Mouse (Mus musculus) embryonic stem cell, embryonic (primary cell): ENCODE measurements around the gene Ola1.

Experiments
- CTCF ChIA-PET, 4 experiments: fragments of 300-600 bp in 2 of 4; fragments of 350-600 bp in 2 of 4; sonication (Branson Sonifier 250); formaldehyde crosslinking; loops; one replicate each; lab custom pipeline; 2022; ENCODE audit warnings: inconsistent platforms in 2 of 4; lab: Charles Lee
- POLR2A ChIA-PET, 4 experiments: fragments of 300-600 bp in 2 of 4; fragments of 350-600 bp in 2 of 4; sonication (Branson Sonifier 250); formaldehyde crosslinking; loops; one replicate each; lab custom pipeline; 2022; ENCODE audit warnings: antibody characterized with exemption in 4 of 4, inconsistent platforms in 1 of 4; lab: Charles Lee

The Ola1 gene

GRCm38 (mm10) chr2:73085669-73086304, 132.9 kb downstream of the Ola1 start:
- ChIA-PET CTCF (interaction anchor here in 2 of 4 experiments (0.6 to 1.4 kb wide), 2 partner anchors 20 to 192 kb away, joined by 4 to 6 read pairs; no protein-coding TSS in a partner anchor), POLR2A (interaction anchor here in 2 of 4 experiments (1.1 to 1.6 kb wide), 4 partner anchors 12 to 106 kb away, joined by 3 to 4 read pairs (median 3); partner anchors contain the start of gene Sp3 (in 2 of the 2))

DNA sequence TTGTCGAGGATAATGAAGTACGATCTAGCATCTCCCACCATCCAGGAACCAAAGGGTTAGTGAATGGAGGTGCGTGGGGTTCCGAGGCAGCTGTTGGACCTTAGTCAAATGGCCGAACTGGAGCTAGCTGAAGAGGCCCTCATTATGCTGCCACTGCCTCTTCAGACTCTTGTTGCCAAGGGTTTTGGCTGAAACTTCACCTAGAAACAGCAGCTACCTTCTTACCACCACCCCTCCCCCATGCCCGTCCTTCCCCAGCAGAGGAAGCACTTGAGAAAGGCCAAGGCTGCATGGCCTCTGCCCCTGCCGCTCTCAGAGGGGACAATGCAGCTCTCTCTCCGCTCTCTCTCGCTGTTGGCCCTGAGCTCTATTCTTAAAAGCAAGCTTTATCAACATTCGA, 136.2 kb downstream of the Ola1 start:
- CTCF ChIA-PET, result interaction anchor here in 3 of 4 experiments (0.5 to 1.3 kb wide), 5 partner anchors 193 to 410 kb away, joined by 3 to 9 read pairs (median 5); no protein-coding TSS in a partner anchor
- POLR2A ChIA-PET, result interaction anchor here (0.6 to 1.6 kb wide), 17 partner anchors 10 to 1041 kb away, joined by 3 to 7 read pairs (median 3); partner anchors contain the start of genes Ola1 (in 1 of the 4) and Sp3 (in 1 of the 4)

- POLR2A ChIA-PET, result interaction anchor here in 3 of 4 experiments (0.6 to 1.6 kb wide), 16 partner anchors 9 to 1042 kb away, joined by 3 to 7 read pairs (median 3); partner anchors contain the start of genes Ola1 (in 1 of the 3) and Sp3 (in 1 of the 3)
These were observed 136.9 kb downstream of the Ola1 start for GRCm38 (mm10) chr2:73081861-73082260.

DNA sequence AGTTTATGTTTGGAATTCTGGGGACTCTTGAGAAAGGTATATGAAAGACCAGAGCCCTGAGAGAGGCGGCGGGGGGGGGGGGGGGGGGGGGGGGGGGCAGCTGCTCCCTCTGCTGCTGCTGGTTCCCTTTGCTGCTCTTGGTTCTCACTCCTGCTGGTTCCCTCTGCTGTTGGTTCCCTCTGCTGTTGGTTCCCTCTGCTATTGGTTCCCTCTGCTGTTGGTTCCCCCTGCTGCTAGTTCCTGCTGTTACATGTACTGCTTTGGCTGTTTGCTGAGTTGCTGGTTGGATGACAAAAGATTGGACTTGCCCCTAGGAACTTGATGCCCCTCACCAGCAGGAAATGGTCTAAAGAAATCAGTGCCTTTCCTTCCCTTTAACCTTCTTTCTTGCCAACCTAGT, 138.6 kb downstream of the Ola1 start:
- CTCF ChIA-PET, result interaction anchor here in 1 of 4 experiments (0.6 to 0.7 kb wide), 2 partner anchors 40 to 274 kb away, joined by 3 read pairs; no protein-coding TSS in a partner anchor

More at GRCm38 (mm10) chr2:73081861-73082260, 136.9 kb downstream of the Ola1 start:
- CTCF ChIA-PET, result interaction anchor here in 3 of 4 experiments (0.7 to 1.3 kb wide), 3 partner anchors 197 to 410 kb away, joined by 3 to 9 read pairs (median 5); no protein-coding TSS in a partner anchor

GRCm38 (mm10) chr2:73079311-73079710, 139.4 kb downstream of the Ola1 start:
- POLR2A ChIA-PET, result interaction anchor here in 2 of 4 experiments (0.6 to 0.8 kb wide), 4 partner anchors 87 to 665 kb away, joined by 3 read pairs; no protein-coding TSS in a partner anchor

More for the DNA sequence above, 138.6 kb downstream of the Ola1 start:
- POLR2A ChIA-PET, result interaction anchor here in 3 of 4 experiments (0.8 kb wide), 3 partner anchors 86 to 101 kb away, joined by 3 read pairs; partner anchors contain the start of gene Sp3 (in 1 of the 3)

GRCm38 (mm10) chr2:73073811-73074472, 144.8 kb downstream of the Ola1 start:
- POLR2A ChIA-PET, result interaction anchor here in 2 of 4 experiments (0.6 to 1.5 kb wide), 4 partner anchors 11 to 118 kb away, joined by 3 to 4 read pairs (median 4); no protein-coding TSS in a partner anchor
- CTCF ChIA-PET, result no interaction called here

More at GRCm38 (mm10) chr2:73079311-73079710, 139.4 kb downstream of the Ola1 start:
- CTCF ChIA-PET, result no interaction called here

- CTCF ChIA-PET, result interaction anchor here in 1 of 4 experiments (0.8 kb wide), 1 partner anchor 207 kb away, joined by 3 read pairs; no protein-coding TSS in a partner anchor
- POLR2A ChIA-PET, result no interaction called here
These were observed 147.5 kb downstream of the Ola1 start for GRCm38 (mm10) chr2:73071201-73071600.

DNA sequence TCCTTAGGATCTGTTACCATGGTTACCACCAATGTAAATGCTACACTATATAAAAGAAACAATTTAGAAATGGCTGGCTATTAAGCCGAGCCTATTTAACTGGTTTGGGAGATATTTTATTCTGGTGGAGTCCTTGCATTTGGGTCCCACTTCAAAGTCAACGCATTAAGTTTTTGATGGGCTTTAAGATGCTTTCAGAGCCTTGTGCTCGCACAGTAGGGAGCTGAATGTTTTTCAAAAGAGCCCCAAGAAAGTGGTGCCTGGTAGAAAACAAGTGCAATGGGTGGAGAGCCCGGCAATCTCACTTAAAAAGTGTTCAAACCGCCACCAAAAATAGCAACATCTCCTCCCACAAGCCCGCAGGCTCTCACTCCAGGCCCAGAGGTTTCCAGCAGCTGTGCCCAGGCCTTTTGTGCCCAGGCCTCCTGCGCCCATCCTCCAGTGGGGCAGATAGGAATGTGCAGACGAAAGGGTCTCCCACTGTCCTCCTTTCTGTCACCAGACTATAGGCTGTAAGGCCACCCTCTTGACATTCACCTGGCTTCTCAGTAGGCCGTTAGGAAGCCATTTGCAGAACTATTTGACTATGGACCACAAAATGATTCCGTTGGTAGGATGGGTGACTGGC, 148.2 kb downstream of the Ola1 start:
- ChIA-PET POLR2A (interaction anchor here in 1 of 4 experiments (0.7 to 1.0 kb wide), 3 partner anchors 11 to 90 kb away, joined by 3 to 4 read pairs (median 3); partner anchors contain the start of gene Sp3), CTCF (interaction anchor here in 3 of 4 experiments (0.6 to 0.8 kb wide), 3 partner anchors 150 to 939 kb away, joined by 3 to 9 read pairs (median 4); no protein-coding TSS in a partner anchor)

DNA sequence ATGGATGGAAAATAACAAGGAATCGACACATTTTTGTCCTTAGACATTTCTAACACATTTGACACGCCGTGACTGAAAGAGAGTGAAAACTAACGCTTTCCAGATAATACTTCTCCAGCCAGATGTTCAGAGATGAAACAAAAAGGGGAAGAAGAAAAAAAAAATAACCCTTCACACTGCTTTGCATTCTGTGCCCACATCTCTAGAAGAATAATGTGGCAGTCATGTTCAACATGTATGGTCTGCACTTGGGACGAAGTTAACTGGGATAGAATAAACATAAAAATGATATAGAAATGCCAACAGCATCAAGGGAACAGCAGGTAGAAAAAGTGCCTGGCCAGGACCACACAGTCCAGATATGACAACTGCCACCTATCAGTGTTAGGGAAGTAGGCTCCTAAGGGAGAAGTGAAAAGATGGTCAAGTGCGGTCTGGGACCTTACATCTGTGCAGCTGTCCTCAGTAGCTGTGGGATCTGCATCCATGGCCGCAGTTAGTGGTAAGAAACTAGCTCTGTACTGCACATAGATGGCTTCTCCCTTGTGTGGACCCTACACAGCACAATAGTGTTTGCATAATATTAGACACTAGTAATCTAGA, 149.4 kb downstream of the Ola1 start:
- POLR2A ChIA-PET, result interaction anchor here in 1 of 4 experiments (0.9 kb wide), 1 partner anchor 25 kb away, joined by 3 read pairs; no protein-coding TSS in a partner anchor

GRCm38 (mm10) chr2:73066307-73067167, 152.2 kb downstream of the Ola1 start:
- ChIA-PET CTCF (interaction anchor here in 1 of 4 experiments (0.6 to 1.5 kb wide), 2 partner anchors 69 to 212 kb away, joined by 3 to 5 read pairs; no protein-coding TSS in a partner anchor), POLR2A (no interaction called here)

More for the DNA sequence above, 149.4 kb downstream of the Ola1 start:
- CTCF ChIA-PET, result no interaction called here

DNA sequence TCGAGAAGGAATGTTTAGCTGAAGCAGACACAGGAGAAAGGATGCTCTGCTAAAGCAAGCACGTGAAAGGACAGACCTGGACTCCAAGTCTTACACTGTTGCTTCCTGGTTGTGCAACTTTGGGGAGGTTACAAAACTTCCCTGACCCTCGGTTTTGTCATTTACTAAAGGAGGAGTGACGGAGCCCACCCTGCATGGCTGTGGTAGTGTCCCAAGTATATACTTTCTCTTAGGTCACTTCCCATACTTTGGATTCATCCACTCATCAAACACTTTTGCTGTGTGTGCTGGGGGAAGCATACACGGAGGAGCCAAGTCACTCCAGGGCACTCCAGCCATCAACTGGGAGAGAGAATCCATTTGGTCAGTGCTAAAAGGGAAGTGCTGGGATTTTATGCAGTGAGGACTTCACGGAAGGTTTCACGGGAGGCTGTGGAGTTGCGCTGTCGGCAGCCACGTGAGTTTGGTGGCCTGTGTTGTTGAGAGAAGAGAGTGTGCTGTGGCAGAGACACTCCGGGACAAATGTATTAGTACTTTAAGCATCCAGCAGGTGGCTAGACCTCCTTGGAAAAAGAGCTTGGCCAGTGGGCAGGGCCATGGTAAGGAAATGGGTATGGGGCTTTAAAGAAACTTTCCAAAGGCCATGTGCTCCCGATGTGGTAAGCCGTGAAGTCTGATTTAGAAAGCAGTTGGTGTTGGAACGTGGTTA, 154.7 kb downstream of the Ola1 start:
- ChIA-PET CTCF (interaction anchor here (0.5 to 2.1 kb wide), 6 partner anchors 17 to 216 kb away, joined by 4 to 8 read pairs (median 4); no protein-coding TSS in a partner anchor), POLR2A (interaction anchor here in 3 of 4 experiments (0.5 to 2.4 kb wide), 8 partner anchors 18 to 215 kb away, joined by 3 to 9 read pairs (median 3); partner anchors contain the start of genes Sp3 (in 2 of the 3) and Gm11084 (in 1 of the 3))

- ChIA-PET CTCF (interaction anchor here in 1 of 4 experiments (0.9 kb wide), 1 partner anchor 1461 kb away, joined by 6 read pairs; no protein-coding TSS in a partner anchor), POLR2A (interaction anchor here in 1 of 4 experiments (1.0 to 1.3 kb wide), 4 partner anchors 22 to 80 kb away, joined by 3 to 4 read pairs (median 3); partner anchors contain the start of gene Sp3)
These were observed 158.5 kb downstream of the Ola1 start for GRCm38 (mm10) chr2:73060259-73060585.

- ChIA-PET CTCF (interaction anchor here in 1 of 4 experiments (0.9 kb wide), 1 partner anchor 1461 kb away, joined by 6 read pairs; no protein-coding TSS in a partner anchor), POLR2A (interaction anchor here in 1 of 4 experiments (0.6 to 1.3 kb wide), 5 partner anchors 23 to 79 kb away, joined by 3 to 4 read pairs (median 3); partner anchors contain the start of gene Sp3)
These were observed 159.0 kb downstream of the Ola1 start for GRCm38 (mm10) chr2:73059550-73060258.

GRCm38 (mm10) chr2:73058344-73058743, 160.4 kb downstream of the Ola1 start:
- CTCF ChIA-PET, result no interaction called here
- POLR2A ChIA-PET, result interaction anchor here in 2 of 4 experiments (0.6 to 1.1 kb wide), 2 partner anchors 35 to 106 kb away, joined by 3 read pairs; no protein-coding TSS in a partner anchor

GRCm38 (mm10) chr2:73057589-73057988, 161.1 kb downstream of the Ola1 start:
- CTCF ChIA-PET, result no interaction called here
- POLR2A ChIA-PET, result interaction anchor here in 2 of 4 experiments (0.9 to 1.1 kb wide), 3 partner anchors 34 to 78 kb away, joined by 3 read pairs; partner anchors contain the start of gene Sp3 (in 1 of the 2)
